Mouse (Mus musculus) activated CD4-positive, CD25-positive, alpha-beta regulatory T cell, adult 4 months (primary cell): ENCODE measurements around the gene Ppp3cb. TPM values are rescaled to one million over a fixed set of nuclear protein-coding genes. Genes with fewer than 3 reads are reported as not detected.
"Not testable (repeated sequence)": the region's sequence is repeated elsewhere in the genome, so short reads cannot be mapped to it uniquely, and the experiment has no call there.

Source experiments
- ATAC-seq: one replicate; pipeline ENCODE4 v1.8.0; 2017
- polyA plus RNA-seq, 2 experiments: library from polyadenylated mRNA; unstranded; fragments of 100-300 nt; shearing (Covaris generic); gene quantifications; one replicate each; pipeline ENCODE4 v1.2.1; 2017

The Ppp3cb gene
- polyA plus RNA-seq, result 10 to 100 TPM; 29.8 to 47.4 TPM

- peak; percentile 78 for ATAC-seq
Measured at GRCm38 (mm10) chr14:20546415-20546814, at the start of gene Ppp3cb. Ppp3cb (minus strand) TSS chr14:20546573.

GRCm38 (mm10) chr14:20595781-20596180, 49.4 kb upstream of the Ppp3cb start:
- no peak for ATAC-seq

DNA sequence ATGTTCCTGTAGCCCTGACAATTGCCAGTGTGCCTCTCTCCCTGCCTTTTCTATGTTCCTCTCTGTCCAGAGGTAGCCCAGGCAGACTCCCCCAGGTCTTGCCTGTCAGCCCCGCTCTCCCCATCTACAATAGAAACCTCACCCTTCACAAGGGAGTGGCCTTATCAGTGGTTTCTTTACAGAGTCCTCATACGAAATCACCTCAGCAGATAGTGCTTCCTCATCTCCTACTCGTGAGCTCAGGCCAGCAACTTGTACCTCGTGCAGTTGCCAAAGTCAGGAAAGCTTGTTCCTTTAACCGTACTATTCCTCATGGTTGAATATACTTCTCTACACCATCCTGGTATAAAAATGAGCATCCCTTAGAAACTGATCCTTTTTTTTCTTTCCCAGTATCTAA, 41.1 kb upstream of the Ppp3cb start:
- ATAC-seq, result no peak

DNA sequence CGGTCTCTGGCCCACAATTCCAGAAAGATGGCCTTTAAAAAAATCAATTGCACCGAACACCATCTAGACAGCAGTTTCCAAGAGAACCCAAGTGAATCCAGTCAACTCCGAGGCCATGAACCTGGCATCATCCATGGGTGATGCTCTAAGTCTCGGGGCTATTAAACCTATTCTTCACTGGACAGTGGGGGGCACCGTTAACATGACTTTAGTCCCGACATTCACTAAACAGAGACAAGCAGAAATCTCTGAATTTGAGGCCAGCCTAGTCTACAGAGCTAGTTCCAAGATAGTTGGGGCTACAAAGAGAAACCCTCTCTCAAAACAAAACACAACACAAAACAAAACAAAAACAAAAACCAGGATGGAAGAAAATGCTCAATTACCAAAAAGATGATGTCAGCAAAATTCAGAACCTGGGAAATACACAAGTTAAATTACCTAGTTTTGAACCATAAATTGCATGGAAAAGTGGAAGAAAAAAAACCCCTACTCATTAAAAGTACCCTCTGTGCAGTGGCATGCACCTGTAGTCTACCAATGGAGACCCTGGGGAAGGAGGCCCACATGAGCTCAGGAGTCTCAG, 32.5 kb upstream of the Ppp3cb start:
- no peak for ATAC-seq

DNA sequence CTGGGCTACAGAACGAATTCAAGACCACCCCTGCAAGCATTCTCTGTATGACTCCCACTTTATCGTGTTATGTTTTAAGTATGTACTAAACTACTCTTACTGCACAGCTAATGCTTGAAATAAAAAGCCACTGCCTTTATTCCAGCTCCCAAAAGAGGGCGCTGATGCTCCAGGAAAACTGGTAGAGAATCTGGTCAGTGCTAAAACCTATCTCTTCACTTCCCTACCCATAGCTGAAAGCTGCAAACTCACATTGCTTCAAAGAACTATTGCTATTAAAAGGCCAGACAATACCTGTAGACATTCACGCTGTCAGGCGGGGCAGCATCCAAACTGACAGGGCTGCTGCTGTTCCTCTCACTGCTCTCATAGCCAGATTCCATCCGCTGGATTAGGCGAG, 29.8 kb upstream of the Ppp3cb start:
- peak; percentile 65 for ATAC-seq

- ATAC-seq, result not testable (repeated sequence)
Measured at GRCm38 (mm10) chr14:20573196-20573595, 26.8 kb upstream of the Ppp3cb start.

- no peak for ATAC-seq
Measured at GRCm38 (mm10) chr14:20565256-20566021, 19.1 kb upstream of the Ppp3cb start.

GRCm38 (mm10) chr14:20564692-20565091, 18.3 kb upstream of the Ppp3cb start:
- ATAC-seq, result no peak

DNA sequence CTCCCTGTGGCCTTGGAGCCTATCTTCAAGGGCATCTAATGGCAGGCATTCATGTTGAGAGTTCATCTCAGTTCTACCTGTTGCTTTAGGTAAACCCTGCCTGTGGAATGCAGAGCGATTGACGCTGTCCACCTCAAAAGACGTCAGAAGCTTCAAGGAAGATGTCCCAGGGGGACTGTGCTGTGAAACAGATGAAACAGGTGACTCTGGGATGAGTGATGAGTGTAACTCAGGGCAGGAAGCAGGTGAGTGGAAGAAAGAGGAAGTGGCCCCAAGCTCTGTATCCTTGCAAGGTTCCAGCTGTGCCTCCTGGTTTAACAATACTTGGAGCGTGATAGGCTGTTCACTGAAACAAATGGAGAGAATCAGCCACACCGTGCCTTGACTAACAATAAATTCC, 15.5 kb upstream of the Ppp3cb start:
- no peak for ATAC-seq

DNA sequence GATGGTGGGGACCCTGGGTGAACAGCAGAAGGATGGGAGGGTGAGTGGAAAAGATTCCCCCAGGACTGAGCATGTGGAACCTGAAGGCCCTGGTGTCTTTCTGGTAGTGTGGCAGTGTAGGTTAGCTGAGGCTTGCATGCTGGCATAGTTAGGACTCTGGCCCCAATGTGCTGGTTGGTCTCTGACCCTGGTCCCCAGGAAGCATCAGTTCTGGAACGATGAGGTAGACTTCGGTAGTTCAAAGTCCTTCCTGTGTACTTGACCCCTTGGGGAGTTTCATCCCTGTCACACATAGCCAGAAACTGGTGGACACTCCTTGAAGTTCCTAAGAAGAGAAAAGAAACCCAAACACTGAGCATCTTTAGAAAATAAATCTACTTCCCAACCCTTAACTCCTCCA, 3.8 kb upstream of the Ppp3cb start:
- ATAC-seq, result no peak

DNA sequence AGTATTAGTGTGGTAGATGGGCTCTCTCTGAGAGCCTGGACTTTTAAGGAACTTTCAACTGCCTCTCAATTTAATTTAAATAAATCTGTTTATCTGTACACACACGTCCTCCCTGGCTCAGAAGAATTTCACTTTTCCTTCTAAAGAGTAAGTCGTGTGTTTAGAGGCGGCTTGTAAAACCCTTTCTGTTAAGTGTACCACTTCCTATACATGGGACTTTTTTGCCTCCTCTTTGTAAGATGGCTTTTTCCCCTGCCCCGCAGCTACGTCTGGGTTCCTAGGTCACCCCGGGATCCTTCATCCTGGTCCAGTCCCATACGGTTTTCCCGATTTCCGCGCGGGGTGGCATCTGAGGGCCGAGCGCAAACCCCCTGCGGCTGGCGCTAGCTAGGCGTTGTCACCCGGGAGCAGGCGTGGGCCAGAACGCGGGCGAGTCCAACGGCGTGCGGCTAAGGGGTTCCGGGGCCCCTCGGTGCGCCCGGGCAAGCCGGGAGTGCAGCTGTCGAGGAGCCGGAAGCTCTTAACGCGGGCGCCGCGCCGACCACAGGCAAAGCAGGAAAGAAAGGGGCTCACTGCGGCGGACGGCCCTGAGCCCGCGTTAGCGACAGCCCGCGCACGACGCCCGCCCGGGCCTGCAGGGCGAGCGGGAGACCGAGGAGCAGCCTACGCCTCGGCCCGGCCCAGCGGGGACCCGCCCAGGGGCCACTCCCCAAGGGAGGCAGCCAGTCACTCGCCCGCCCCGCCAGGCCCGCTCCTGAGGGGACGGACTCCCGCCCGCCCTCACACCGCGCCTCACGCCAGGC, 643 bp downstream of the Ppp3cb start:
- peak; percentile 68 for ATAC-seq

DNA sequence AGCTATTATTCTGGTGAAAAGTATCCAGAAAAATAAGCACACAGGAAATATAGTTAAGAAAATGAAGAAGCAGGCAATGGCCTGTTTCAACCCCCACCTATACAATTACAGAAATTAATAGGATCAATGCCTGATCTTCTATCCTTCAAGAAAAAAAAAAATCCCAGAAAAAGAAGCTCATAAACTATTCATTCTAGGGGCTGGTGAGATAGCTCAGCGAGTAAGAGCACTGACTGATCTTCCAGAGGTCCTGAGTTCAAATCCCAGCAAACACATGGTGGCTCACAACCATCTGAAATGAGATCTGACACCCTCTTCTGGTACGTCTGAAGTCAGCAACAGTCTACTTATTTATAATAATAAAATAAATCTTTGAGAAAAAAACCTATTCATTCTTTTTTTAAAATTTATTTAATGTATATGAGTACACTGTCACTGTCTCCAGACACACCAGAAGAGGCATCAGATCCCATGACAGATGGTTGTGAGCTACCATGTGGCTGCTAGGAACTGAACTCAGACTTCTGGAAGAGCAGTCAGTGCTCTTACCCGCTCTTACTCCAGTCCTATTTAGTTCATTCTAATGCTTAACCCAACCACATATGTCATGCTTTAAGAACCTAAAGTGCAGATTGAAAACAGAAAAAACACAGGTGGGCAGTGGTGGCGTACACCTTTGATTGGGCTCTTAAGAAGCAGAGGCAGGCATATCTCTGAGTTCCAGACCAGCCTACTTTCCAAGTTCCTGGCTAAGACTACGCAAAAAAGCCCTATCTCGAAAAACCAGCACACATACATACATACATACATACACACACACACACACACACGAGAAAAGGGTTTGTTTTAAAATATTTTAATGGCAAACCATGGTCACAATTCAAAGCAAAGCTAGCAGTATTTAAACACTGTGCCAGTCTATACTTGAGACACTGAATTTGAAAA, 1.6 kb downstream of the Ppp3cb start:
- ATAC-seq, result no peak

DNA sequence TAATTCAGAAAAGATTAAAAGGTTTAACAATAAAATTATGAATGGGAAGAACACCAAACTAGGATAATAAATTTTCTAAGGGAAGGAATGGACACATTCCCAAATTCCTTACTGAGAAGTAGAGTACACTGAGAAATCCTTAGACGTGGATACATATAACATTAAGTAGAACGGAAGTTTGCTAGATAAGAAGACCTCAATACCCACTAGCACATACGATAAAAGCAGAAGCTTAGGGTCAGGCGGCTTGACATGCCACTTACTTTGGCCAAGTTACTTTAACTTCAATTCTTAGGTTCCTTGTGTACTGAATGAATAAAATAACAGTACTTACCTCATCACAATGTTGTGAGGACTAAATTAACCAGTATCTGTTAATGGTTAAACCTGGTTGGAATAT, 16.7 kb downstream of the Ppp3cb start:
- no peak for ATAC-seq

GRCm38 (mm10) chr14:20520179-20520578, 26.2 kb downstream of the Ppp3cb start:
- ATAC-seq, result no peak

GRCm38 (mm10) chr14:20508424-20508823, 37.9 kb downstream of the Ppp3cb start:
- ATAC-seq, result no peak

- ATAC-seq, result peak; percentile 96
Measured at GRCm38 (mm10) chr14:20502966-20503365, 43.4 kb downstream of the Ppp3cb start.

- ATAC-seq, result no peak
Measured at GRCm38 (mm10) chr14:20499982-20500381, 46.4 kb downstream of the Ppp3cb start.

GRCm38 (mm10) chr14:20496603-20497002, 49.8 kb downstream of the Ppp3cb start, which contains the start of gene Mss51:
Mss51 (minus strand) TSS chr14:20496901.
- ATAC-seq, result no peak

DNA sequence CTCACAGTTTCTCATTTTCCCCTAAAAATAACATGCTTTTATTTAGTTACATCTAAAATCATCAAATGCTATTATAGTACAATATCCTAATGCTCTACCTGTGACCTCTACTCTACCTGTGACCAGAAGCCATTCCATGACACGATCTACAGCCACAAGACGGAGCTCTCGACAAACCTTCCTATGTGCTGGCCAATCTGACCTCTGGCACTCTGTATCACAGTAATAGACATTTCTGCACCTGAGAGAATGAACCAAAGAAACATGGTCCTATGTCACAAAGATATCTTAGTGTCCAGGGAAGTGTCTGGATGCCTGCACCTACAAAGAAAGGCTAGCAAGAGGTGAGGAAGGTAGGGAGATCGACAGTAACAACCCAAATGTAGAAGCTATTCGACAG, 60.3 kb downstream of the Ppp3cb start:
- no peak for ATAC-seq

GRCm38 (mm10) chr14:20482051-20482751, 64.2 kb downstream of the Ppp3cb start:
- ATAC-seq, result no peak

- ATAC-seq, result no peak
Measured at GRCm38 (mm10) chr14:20481211-20481610, 65.2 kb downstream of the Ppp3cb start.

DNA sequence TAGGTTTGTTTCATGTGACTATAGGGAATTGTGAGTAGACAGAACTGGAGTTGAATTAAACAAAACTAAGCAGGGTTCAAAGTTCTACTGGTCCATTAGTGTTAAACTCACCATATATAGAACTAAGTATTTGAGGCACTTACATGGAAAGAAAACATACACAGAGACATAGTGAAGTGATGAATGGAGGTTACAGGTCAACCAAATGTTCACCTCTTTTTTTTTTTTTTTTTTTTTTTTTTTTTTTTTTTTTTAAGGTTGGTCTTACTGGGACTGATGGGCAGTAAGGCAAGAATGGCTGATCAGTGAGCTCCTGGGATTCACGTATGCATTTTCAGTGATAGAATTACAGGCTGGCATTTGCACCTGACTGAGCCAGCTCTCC, 66.2 kb downstream of the Ppp3cb start:
- peak; percentile 10 for ATAC-seq
